Mouse (Mus musculus): ENCODE data around the gene Baiap3.

DNA sequence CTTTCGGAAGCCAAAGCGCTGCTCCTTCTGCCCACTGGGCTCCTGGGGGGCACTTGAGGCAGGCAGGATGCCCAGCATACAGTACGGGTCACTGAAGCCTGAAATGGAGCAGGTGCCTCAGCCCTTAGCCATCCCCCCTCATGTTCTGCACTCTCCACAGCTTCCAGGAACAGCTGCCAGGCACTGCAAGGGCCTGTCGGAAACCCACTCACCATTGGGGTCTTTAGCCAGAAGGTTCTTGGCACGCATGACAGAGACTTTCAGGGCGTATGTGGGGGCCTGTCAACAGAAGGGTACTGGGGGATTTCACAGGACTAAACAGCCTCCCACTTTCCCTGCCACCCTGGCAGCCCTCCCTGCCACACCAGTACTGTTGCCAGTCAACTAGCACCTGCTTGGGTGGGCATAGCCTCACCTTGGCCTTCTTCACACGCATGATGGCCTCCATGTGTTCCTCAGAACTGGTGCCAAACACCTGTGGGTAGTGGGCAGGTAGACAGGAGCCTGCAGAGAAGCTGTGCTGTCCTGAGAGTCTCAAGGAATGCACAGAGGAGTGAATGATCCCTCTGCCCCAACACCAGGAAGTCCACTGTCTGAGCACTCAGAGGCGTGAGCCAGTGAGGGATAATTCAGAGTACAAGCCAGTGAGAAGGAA is 5.9 kb downstream of the Baiap3 start:
- TF ChIP-seq CTCF (IDR thresholded peaks at IDR 0.05; ENCODE audit: insufficient read depth, low read length) (no peak), POLR2A (IDR thresholded peaks at IDR 0.05; ENCODE audit: borderline replicate concordance, extremely low read depth, low read depth, low read length) (no peak)

Data from lung, adult 2 months (tissue).